Comparison of ENCODE assay signal across 11 mouse cellular contexts in the genomic region with DNA sequence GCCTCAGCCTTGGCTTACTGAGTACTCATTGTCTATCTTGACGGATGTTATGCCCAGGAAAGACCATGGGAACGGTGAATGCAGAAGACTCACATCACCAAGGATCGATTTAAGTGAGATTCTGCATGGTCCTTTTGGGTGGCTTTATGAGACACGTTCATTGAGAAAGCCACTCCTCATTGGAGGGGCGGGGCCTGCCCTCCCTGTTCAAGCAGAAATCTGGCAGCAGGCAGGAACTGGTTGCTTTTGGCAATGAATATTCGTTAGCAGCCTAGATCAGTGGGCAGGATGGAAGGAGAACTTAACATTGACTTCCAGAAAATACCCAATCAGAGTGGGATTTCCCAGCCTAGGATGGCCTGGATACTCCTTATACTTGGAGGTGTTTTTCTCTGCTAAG. TPM values are rescaled to one million over a fixed set of nuclear protein-coding genes. Genes with fewer than 3 reads are reported as not detected.
DNase-seq lines count a peak whose midpoint lies in the region; ATAC-seq and TF ChIP-seq lines count a peak whose summit lies in the region.
"Had no signal": no experiment of that assay in that cellular context is flagged by ENCODE, and none has a peak within 500 bp of the region (broad histone marks: within the 10 kb centered on the region; RNA-seq: fewer than 3 reads in every experiment).

No protein-coding gene starts in this region.

- TF ChIP-seq EP300 in lung, postnatal 0 days (IDR thresholded peaks at IDR 0.05): no peak

- DNase-seq in cerebellum, postnatal 10 days: peak; percentile 69 to 74
- peak; percentile 38 for DNase-seq in lung, postnatal 36 days
- no peak for DNase-seq in lung, postnatal 0 days (ENCODE audit: low spot score)
- DNase-seq in limb, embryonic 14.5 days (ENCODE audit: low spot score): no peak
- no peak for DNase-seq in adrenal gland, adult 8-10 months

- peaks cover 49% of the 10 kb centered on the region for H3K4me1 ChIP-seq in hindbrain, embryonic 12.5 days
- peaks cover 11% of the 10 kb centered on the region for H3K4me1 ChIP-seq in hindbrain, embryonic 16.5 days (ENCODE audit: control insufficient read depth, insufficient read depth, low read depth, low read length)
- no peaks in the 10 kb centered on the region for H3K4me1 ChIP-seq in lung, postnatal 0 days (ENCODE audit: insufficient read depth, low read depth, low read length)
- peaks cover 40% of the 10 kb centered on the region for H3K4me1 ChIP-seq in limb, embryonic 14.5 days (ENCODE audit: control insufficient read depth, insufficient read depth, low read length)

- no peak overlapping the region for H3K4me2 ChIP-seq in hindbrain, embryonic 12.5 days (replicated peaks)
- H3K4me2 ChIP-seq in hindbrain, embryonic 16.5 days (ENCODE audit: low read length): no peak overlapping the region
- no peak overlapping the region for H3K4me2 ChIP-seq in lung, postnatal 0 days (replicated peaks; ENCODE audit: low read depth, low read length)
- H3K4me2 ChIP-seq in limb, embryonic 14.5 days (replicated peaks; ENCODE audit: low read depth, low read length, severe bottlenecking): no peak overlapping the region

- H3K36me3 ChIP-seq in hindbrain, embryonic 12.5 days: no peaks in the 10 kb centered on the region
- H3K36me3 ChIP-seq in hindbrain, embryonic 16.5 days (ENCODE audit: control insufficient read depth, insufficient read depth, low read length): no peaks in the 10 kb centered on the region
- H3K36me3 ChIP-seq in lung, postnatal 0 days (ENCODE audit: insufficient read depth, low read length): peaks cover 9% of the 10 kb centered on the region; the same call in 1 of the 2 replicates
- H3K36me3 ChIP-seq in limb, embryonic 14.5 days (ENCODE audit: control insufficient read depth, insufficient read depth, low read length): peaks cover 18% of the 10 kb centered on the region

- no peak overlapping the region for H3K4me3 ChIP-seq in hindbrain, embryonic 12.5 days
- H3K4me3 ChIP-seq in hindbrain, embryonic 16.5 days (ENCODE audit: low read length): no peak overlapping the region
- no peak overlapping the region for H3K4me3 ChIP-seq in lung, postnatal 0 days (ENCODE audit: low read depth, low read length)
- no peak overlapping the region for H3K4me3 ChIP-seq in limb, embryonic 14.5 days (replicated peaks; ENCODE audit: low read length)

- no peaks in the 10 kb centered on the region for H3K27me3 ChIP-seq in hindbrain, embryonic 12.5 days
- no peaks in the 10 kb centered on the region for H3K27me3 ChIP-seq in hindbrain, embryonic 16.5 days (replicated peaks; ENCODE audit: control insufficient read depth, insufficient read depth, low read length)
- no peaks in the 10 kb centered on the region for H3K27me3 ChIP-seq in lung, postnatal 0 days (replicated peaks; ENCODE audit: insufficient read depth, low read length)
- H3K27me3 ChIP-seq in limb, embryonic 14.5 days (ENCODE audit: control insufficient read depth, insufficient read depth, low read length): no peaks in the 10 kb centered on the region

- no peaks in the 10 kb centered on the region for H3K9me3 ChIP-seq in hindbrain, embryonic 12.5 days (replicated peaks)
- H3K9me3 ChIP-seq in hindbrain, embryonic 16.5 days (ENCODE audit: control insufficient read depth, low read length): no peaks in the 10 kb centered on the region
- no peaks in the 10 kb centered on the region for H3K9me3 ChIP-seq in lung, postnatal 0 days (ENCODE audit: low read length)
- H3K9me3 ChIP-seq in limb, embryonic 14.5 days (ENCODE audit: control insufficient read depth, low read length): no peaks in the 10 kb centered on the region

- H3K27ac ChIP-seq in hindbrain, embryonic 12.5 days: peak overlapping the region; percentile 26; the same call in 1 of the 2 replicates
- no peak overlapping the region for H3K27ac ChIP-seq in hindbrain, embryonic 16.5 days (ENCODE audit: low read depth, low read length)
- H3K27ac ChIP-seq in lung, postnatal 0 days (ENCODE audit: low read length): no peak overlapping the region
- H3K27ac ChIP-seq in limb, embryonic 14.5 days (replicated peaks; ENCODE audit: low read depth, low read length): 0 out of 2 replicates have a peak overlapping the region, but pooled peaks have one; percentile 4

- H3K9ac ChIP-seq in hindbrain, embryonic 12.5 days: no peak overlapping the region
- H3K9ac ChIP-seq in hindbrain, embryonic 16.5 days (ENCODE audit: low read depth, low read length): no peak overlapping the region
- no peak overlapping the region for H3K9ac ChIP-seq in lung, postnatal 0 days (replicated peaks; ENCODE audit: low read depth)
- no peak overlapping the region for H3K9ac ChIP-seq in limb, embryonic 14.5 days (ENCODE audit: low read depth, low read length, severe bottlenecking)
- H3K9ac ChIP-seq: liver, postnatal 0 days had no signal

- 56% methylated on average over 6 of the region's 6 CpGs for WGBS in hindbrain, embryonic 12.5 days
- 47% methylated on average over 6 of the region's 6 CpGs for WGBS in hindbrain, embryonic 16.5 days
- 44% methylated on average over 6 of the region's 6 CpGs for WGBS in lung, postnatal 0 days
- WGBS in limb, embryonic 14.5 days: 50% methylated on average over 6 of the region's 6 CpGs

- no peak for TF ChIP-seq CTCF in lung, postnatal 0 days (IDR thresholded peaks at IDR 0.05)

- ATAC-seq in cerebellum, adult (ENCODE audit: insufficient number of reproducible peaks, low FRiP score, low TSS enrichment): no peak
- no peak for ATAC-seq in hindbrain, embryonic 12.5 days (ENCODE audit: low FRiP score)
- ATAC-seq in hindbrain, embryonic 16.5 days: no peak
- ATAC-seq in lung, postnatal 0 days: no peak
- no peak for ATAC-seq in limb, embryonic 14.5 days (ENCODE audit: low FRiP score, low read depth)
- ATAC-seq: liver, postnatal 0 days had no signal

- TF ChIP-seq POLR2A in limb, embryonic 14.5 days (IDR thresholded peaks at IDR 0.05; ENCODE audit: borderline replicate concordance, extremely low read depth, insufficient read depth, insufficient read length): no peak

RNA-seq across cellular contexts. Expression of a gene that starts 53.4 kb away (rescaled TPM):
- 0.12 TPM in 1 of 2 replicates, not detected in the other for polyA plus RNA-seq in hindbrain, embryonic 12.5 days (2016; fragmentation: Nextera tagmentation; extraction: Ambion mirVana)
- polyA plus RNA-seq in hindbrain, embryonic 16.5 days (2015; fragmentation: Nextera tagmentation; extraction: Ambion mirVana): not detected in 2 replicates
- 0.08 and 0.11 TPM in 2 replicates for polyA plus RNA-seq in lung, postnatal 0 days (2015; fragmentation: Nextera tagmentation; extraction: Ambion mirVana)
- 0.25 and 0.37 TPM in 2 replicates for polyA plus RNA-seq in limb, embryonic 14.5 days (2012; rRNA removed)
- 0.07 and 0.12 TPM in 2 replicates for polyA plus RNA-seq in limb, embryonic 14.5 days (2014; fragmentation: Nextera tagmentation; extraction: Ambion mirVana)
- total RNA-seq in adrenal gland, adult 8-10 months (2022): under 1 TPM in 1 of 4 experiments, not detected in 3; 0.09 TPM
- total RNA-seq: left cerebral cortex, postnatal 14 days had no signal
- polyA plus RNA-seq: midbrain, embryonic 14.5 days had no signal

RNA-seq across cellular contexts. Expression of a gene that starts 56.2 kb away (rescaled TPM):
- polyA plus RNA-seq in hindbrain, embryonic 12.5 days (2016; fragmentation: Nextera tagmentation; extraction: Ambion mirVana): 21.3 and 22.9 TPM in 2 replicates
- 7.2 and 10.0 TPM in 2 replicates for polyA plus RNA-seq in hindbrain, embryonic 16.5 days (2015; fragmentation: Nextera tagmentation; extraction: Ambion mirVana)
- 33.5 and 36.2 TPM in 2 replicates for polyA plus RNA-seq in lung, postnatal 0 days (2015; fragmentation: Nextera tagmentation; extraction: Ambion mirVana)
- 22.0 and 27.8 TPM in 2 replicates for polyA plus RNA-seq in limb, embryonic 14.5 days (2012; rRNA removed)
- 20.7 and 20.8 TPM in 2 replicates for polyA plus RNA-seq in limb, embryonic 14.5 days (2014; fragmentation: Nextera tagmentation; extraction: Ambion mirVana)
- total RNA-seq in adrenal gland, adult 8-10 months (2022): 10 to 100 TPM; 52.8 to 69.3 (median 61.5) TPM

Comparison
In these comparisons a context has a peak if more than half of its experiments do, and no peak if none do; other contexts are left out.
1. DNase-seq: peak in cerebellum, postnatal 10 days (2 of 2) and lung, postnatal 36 days (single experiment); none in lung, postnatal 0 days (single experiment), limb, embryonic 14.5 days (single experiment) and adrenal gland, adult 8-10 months (single experiment).
2. H3K27ac ChIP-seq: peak in hindbrain, embryonic 12.5 days (single experiment) and limb, embryonic 14.5 days (single experiment); none in hindbrain, embryonic 16.5 days (single experiment) and lung, postnatal 0 days (single experiment).